Mouse (Mus musculus): ENCODE results near the gene S100a13.
A peak's percentile ranks its signal among the peaks of the same experiment; 100 is the strongest.

S100a13 gene

DNA sequence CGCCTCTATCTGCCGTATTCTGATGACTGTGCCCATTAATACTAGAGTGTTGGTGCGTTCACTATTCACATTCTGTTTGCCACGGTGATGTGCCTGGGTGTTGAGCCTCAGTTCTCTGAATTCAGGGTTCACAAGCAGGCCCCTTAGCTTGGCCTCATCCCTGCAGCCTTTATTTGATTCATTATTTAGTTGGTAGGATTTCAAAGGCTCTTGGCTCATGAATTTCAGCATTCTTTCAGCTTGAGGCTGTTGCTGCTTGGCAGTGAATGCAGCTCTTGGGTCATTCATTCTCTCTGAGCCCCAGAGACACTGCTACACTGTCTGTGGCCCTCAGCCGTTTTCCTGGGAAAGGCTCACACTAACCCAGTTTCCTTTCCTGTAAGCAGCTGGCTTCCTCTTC, 41.7 kb downstream of the S100a13 start:
- peak; percentile 20 for DNase-seq (ENCODE audit: low spot score)

DNA sequence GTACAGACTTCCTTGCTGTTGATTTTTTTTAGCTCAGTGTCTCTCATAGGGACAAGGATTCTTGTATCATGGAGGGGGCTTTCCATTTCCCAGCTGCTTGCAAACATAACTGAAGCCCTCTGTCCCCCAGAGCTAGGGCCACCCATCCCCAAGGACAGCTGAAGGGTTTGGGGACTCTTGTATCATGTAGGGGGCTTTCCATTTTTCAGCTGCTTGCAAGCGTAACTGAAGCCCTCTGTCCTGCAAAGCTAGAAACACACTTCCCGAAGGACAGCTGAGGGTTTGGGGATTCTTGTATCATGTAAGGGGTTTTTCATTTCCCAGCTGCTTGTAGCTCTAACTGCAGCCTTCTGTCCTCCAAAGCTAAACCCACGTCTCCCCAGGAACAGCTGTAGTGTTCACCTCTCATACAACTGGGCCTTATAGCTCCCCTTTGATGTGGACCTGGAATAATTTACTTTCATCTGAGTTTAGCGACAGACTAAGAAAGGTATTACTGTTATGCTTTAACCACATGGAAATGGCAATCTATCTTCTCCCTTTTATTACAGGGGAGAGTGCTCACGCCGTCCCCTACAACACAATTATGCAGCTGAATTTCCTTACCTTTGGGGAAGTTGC, 45.9 kb downstream of the S100a13 start, which contains the start of gene S100a3:
TSS of gene S100a3 (plus strand) at position 571 of the 621 bp plus-strand sequence.
- DNase-seq (ENCODE audit: low spot score), result no peak
